Comparison of ENCODE assay signal across 10 mouse cellular contexts in genomic region chr7:112919845-112920244, GRCm38 (mm10). TPM values are rescaled to one million over a fixed set of nuclear protein-coding genes. Genes with fewer than 3 reads are reported as not detected.
DNase-seq lines count a peak whose midpoint lies in the region; ATAC-seq and TF ChIP-seq lines count a peak whose summit lies in the region.
"Had no signal": no experiment of that assay in that cellular context is flagged by ENCODE, and none has a peak within 500 bp of the region (broad histone marks: within the 10 kb centered on the region; RNA-seq: fewer than 3 reads in every experiment).

No protein-coding gene starts in this region.

- H3K4me1 ChIP-seq in liver, adult 2 months (ENCODE audit: control insufficient read depth, insufficient read depth, low read length) = no peaks in the 10 kb centered on the region
- no peaks in the 10 kb centered on the region for H3K4me1 ChIP-seq in liver, embryonic 11.5 days (replicated peaks; ENCODE audit: control insufficient read depth, insufficient read depth, low read length)

- peak; percentile 54 for DNase-seq in liver, adult 2 months (ENCODE audit: extremely low read depth, low read depth, low spot score)
- no peak for DNase-seq in liver, embryonic 11.5 days (ENCODE audit: low spot score)
- peak; percentile 71 for DNase-seq in adipocyte (ENCODE audit: low spot score)
- DNase-seq in cerebellum, postnatal 36 days = peak; percentile 65 to 71
- peak; percentile 33 for DNase-seq in gonadal fat pad, adult 2 months (ENCODE audit: low read depth)
- peak; percentile 69 to 71 for DNase-seq in left cerebral cortex, postnatal 14 days (ENCODE audit: low spot score in 2 of 2)
- DNase-seq in ovary, postnatal 14 days (ENCODE audit: low spot score) = peak; percentile 45

- H3K27me3 ChIP-seq in liver, adult 2 months (ENCODE audit: control insufficient read depth, insufficient read depth, low read length) = no peaks in the 10 kb centered on the region
- 0 out of 2 replicates have a peak, but pooled peaks cover 6% of the 10 kb centered on the region for H3K27me3 ChIP-seq in liver, embryonic 11.5 days (replicated peaks; ENCODE audit: control insufficient read depth, insufficient read depth, low read length)

- H3K36me3 ChIP-seq in liver, adult 2 months (ENCODE audit: control insufficient read depth, insufficient read depth, low read length) = no peaks in the 10 kb centered on the region
- no peaks in the 10 kb centered on the region for H3K36me3 ChIP-seq in liver, embryonic 11.5 days (ENCODE audit: control insufficient read depth, insufficient read depth, low read length)
- H3K36me3 ChIP-seq: midbrain, embryonic 12.5 days had no signal

- H3K9me3 ChIP-seq in liver, embryonic 11.5 days (ENCODE audit: control insufficient read depth, low read length) = no peaks in the 10 kb centered on the region
- H3K9me3 ChIP-seq: midbrain, embryonic 12.5 days had no signal

- H3K9ac ChIP-seq in liver, adult 2 months (ENCODE audit: low read depth, low read length) = no peak overlapping the region
- no peak overlapping the region for H3K9ac ChIP-seq in liver, embryonic 11.5 days (ENCODE audit: low read depth, low read length)
- H3K9ac ChIP-seq: midbrain, embryonic 12.5 days had no signal

- under 1% methylated on average over 4 of the region's 4 CpGs for WGBS in liver, adult 2 months
- WGBS in liver, embryonic 11.5 days = under 1% methylated on average over 4 of the region's 4 CpGs

- peak; percentile 72 for TF ChIP-seq CTCF in liver, adult 2 months (IDR thresholded peaks at IDR 0.05; ENCODE audit: low read depth, low read length)

- H3K79me2 ChIP-seq in liver, adult 2 months (ENCODE audit: control insufficient read depth, insufficient read depth, low read length) = no peaks in the 10 kb centered on the region

- H3K27ac ChIP-seq in liver, adult 2 months (replicated peaks; ENCODE audit: insufficient read depth, low read depth, low read length) = no peak overlapping the region
- no peak overlapping the region for H3K27ac ChIP-seq in liver, embryonic 11.5 days (ENCODE audit: low read depth, low read length)
- H3K27ac ChIP-seq: midbrain, embryonic 12.5 days had no signal

- intact Hi-C loops in left cerebral cortex, postnatal 14 days (cut with DNase I) = loop anchor here (1.0 kb wide), 1 partner anchor 212 kb away; no protein-coding TSS in a partner anchor

- TF ChIP-seq POLR2A in liver, adult 2 months (IDR thresholded peaks at IDR 0.05; ENCODE audit: extremely low read depth, insufficient read depth, low read length) = no peak

- H3K4me3 ChIP-seq in liver, adult 2 months (ENCODE audit: insufficient read depth, low read depth, low read length) = no peak overlapping the region
- no peak overlapping the region for H3K4me3 ChIP-seq in liver, embryonic 11.5 days (ENCODE audit: low read depth, low read length)
- H3K4me3 ChIP-seq: erythroblast, embryonic 14.5 days; midbrain, embryonic 12.5 days had no signal

- ATAC-seq in liver, embryonic 11.5 days (replicated peaks; ENCODE audit: low FRiP score) = no peak
- no peak for ATAC-seq in monocyte, adult 5-6 weeks (replicated peaks; ENCODE audit: insufficient number of reproducible peaks, low FRiP score, low TSS enrichment, poor library complexity, severe bottlenecking)

- H3K4me2 ChIP-seq in liver, embryonic 11.5 days = no peak overlapping the region
- H3K4me2 ChIP-seq: midbrain, embryonic 12.5 days had no signal

RNA-seq across cellular contexts. Expression of gene Rassf10, which starts 33.9 kb away (rescaled TPM):
- total RNA-seq in liver, adult 2 months (2014; rRNA removed) = under 0.01 and 0.07 TPM in 2 replicates
- 0.02 and 0.05 TPM in 2 replicates for polyA plus RNA-seq in liver, adult 2 months (2012; rRNA removed)
- 0.07 and 0.19 TPM in 2 replicates for polyA plus RNA-seq in liver, embryonic 11.5 days (2014; fragmentation: Nextera tagmentation; extraction: Ambion mirVana)
- polyA plus RNA-seq in gonadal fat pad, adult 2 months (2012; rRNA removed) = 2.9 and 3.3 TPM in 2 replicates
- total RNA-seq in left cerebral cortex, postnatal 14 days (2021) = 1 to 10 TPM; 2.6 to 3.1 TPM
- not detected in 3 replicates for total RNA-seq in monocyte, adult 5-6 weeks (2017)
- polyA plus RNA-seq: erythroblast, embryonic 14.5 days had no signal
